Mouse (Mus musculus): ENCODE data around the gene 2700081O15Rik.
A peak's percentile ranks its signal among the peaks of the same experiment; 100 is the strongest.

2700081O15Rik gene

DNA sequence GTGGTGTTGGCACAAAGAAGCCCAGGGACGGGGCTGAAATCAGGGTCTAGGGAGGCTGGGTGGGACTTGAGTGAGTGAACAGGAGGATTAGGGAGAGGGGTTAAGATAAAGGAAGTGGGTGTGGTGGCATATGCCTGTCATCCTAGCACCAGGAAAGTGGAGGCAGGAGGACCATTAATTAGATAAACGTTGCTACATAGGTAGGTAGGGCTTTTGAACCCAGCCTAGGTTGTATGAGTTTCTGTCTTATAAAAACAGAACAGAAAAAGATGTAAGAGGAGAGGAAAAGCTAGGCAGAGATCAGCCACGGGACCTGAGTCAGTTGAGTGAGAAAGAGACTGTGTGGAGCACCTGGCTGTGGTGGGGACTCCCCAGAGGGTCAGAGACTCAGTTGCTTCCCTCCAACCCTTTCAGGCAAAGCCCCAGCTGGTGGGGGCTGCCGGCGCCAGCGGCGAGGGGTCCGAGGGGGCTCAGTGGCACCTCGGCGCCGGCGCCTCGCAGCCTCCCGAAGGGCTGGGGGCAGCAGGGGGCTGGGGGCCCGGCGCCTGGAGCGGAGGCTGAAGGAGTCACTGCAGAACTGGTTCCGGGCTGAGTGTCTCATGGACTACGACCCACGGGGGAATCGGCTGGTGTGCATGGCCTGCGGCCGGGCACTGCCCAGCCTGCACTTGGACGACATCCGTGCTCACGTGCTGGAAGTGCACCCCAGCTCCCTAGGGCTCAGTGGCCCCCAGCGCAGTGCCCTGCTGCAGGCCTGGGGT lies 3.6 kb downstream of the 2700081O15Rik start:
- DNase-seq (ENCODE audit: low spot score), result no peak

DNA sequence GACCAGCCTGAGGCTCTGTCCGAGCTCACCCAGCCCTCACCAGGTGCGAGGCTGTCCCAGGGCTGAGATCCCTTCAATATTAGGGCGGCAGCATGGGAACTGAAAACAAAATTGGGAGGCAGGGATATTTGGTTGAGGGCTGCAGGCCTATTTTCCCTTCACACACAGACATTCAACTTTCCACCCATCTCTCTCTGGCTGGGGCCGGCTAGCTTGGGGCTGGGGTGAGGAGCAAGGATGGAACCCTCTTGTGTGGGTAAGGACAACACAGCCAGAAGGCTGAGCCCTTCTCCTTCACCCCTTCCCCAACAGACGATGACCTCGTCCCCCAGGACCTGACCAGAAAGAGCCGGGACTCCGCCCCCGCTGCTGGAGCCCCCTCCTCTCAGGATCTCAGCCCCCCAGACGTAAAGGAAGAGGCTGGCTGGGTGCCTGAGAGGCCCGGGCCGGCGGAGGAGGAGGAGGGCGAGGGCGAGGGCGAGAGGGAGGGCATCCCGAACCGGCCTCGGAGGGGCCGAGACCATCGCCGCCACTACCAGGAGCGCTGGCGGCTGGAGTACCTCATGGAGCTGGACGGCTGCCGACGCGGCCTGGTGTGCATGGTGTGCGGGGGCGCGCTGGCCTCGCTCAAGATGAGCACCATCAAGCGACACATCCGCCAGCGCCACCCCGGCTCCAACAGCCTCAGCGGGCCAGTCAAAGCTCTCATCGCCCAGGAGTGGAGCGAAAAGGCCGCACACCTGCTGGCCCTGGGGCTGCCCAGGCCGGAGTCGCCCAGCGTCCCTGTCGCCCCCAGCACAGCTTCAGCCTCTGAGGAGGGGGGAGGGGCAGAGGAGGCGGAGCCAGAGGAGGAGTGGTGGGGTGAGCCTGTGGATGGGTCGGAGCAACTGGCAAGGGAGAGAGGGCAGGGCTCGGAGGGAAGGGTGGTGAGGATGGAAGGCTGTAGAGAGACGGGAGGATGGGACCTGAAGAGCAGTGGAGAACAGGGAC lies 4.5 kb downstream of the 2700081O15Rik start:
- DNase-seq (ENCODE audit: low spot score), result no peak

DNA sequence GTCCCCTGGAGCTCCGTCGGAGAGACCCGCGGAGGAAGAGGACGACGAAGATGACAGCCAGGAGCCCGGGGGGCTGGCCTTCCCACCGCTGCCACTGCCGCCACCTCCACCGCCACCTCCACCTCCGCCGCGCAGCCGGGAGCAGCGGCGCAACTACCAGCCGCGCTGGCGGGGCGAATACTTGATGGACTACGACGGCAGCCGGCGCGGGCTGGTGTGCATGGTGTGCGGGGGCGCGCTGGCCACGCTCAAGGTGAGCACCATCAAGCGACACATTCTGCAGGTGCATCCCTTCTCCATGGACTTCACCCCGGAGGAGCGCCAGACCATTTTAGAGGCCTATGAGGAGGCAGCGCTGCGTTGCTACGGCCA lies 5.2 kb downstream of the 2700081O15Rik start:
- no peak for DNase-seq (ENCODE audit: low spot score)

DNA sequence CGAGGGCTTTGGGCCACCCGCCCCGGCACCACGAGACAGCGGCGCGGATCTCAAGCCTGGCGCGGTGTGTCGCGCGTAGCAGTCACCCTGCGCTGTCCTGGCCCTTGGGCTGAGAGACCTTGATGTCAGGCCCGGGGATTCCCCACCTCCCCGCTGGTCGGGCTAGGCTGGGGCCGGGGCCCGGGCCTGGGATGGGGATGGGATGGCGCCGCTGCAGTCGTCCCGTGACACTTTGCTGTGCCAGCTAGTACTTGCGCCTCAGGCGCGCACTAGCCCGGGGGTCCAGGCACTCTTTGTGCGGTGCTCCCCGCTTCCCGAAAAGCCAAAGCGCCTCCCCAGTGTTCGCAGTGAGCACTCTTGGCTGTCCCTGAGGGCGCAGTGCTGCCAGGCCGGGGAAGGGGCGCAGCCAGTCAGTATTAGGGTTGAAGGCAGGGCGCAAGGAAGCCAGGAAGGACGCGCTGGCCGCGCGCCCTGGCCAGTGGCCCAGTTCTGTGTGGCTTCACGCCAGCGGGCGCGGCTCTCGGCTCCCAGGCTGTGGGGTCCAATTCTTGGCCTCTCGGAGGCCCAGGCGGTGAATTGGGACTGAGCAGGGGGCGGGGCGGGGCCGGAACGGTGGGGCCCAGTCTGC lies 5.7 kb downstream of the 2700081O15Rik start:
- peak; percentile 82 for DNase-seq (ENCODE audit: low spot score)

DNA sequence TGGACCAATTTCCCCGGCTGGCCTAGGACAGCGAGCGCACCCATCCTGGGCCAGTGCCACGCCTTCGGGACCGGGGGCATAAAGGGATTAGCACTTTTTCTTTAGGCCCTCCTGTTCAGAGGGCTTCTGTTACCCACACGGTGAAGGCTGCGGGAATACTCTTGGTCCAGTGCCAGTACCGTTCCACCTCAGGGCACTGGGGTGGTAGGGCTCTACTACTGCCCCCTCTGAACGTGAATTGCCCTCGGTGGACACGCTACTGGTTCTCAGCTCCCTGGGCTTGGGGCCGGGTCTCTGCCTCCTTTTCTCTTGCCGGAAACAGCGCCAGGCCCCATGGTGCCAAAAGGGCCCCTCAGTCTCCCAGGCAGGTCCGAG lies 6.2 kb downstream of the 2700081O15Rik start:
- DNase-seq (ENCODE audit: low spot score), result no peak

DNA sequence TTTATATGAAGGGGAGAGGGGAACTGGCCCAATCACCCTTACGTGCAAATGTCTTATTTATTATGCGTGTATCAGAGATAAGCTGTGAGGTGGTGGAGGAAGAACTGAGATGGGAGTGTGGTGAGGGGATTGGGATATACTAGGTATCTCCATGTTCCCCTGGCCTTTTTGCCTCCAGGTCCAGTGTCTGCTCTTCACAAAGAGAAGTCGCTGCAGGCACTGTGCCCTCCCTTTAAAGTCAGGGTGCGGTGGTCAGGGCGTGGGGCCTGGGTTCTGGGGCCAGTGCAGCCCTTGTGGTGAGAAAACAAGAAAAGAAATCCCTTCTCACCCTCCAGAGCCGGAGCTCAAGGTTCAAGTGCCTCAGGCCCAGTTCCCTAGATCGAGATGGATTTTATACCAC lies 6.7 kb downstream of the 2700081O15Rik start:
- no peak for DNase-seq (ENCODE audit: low spot score)

DNA sequence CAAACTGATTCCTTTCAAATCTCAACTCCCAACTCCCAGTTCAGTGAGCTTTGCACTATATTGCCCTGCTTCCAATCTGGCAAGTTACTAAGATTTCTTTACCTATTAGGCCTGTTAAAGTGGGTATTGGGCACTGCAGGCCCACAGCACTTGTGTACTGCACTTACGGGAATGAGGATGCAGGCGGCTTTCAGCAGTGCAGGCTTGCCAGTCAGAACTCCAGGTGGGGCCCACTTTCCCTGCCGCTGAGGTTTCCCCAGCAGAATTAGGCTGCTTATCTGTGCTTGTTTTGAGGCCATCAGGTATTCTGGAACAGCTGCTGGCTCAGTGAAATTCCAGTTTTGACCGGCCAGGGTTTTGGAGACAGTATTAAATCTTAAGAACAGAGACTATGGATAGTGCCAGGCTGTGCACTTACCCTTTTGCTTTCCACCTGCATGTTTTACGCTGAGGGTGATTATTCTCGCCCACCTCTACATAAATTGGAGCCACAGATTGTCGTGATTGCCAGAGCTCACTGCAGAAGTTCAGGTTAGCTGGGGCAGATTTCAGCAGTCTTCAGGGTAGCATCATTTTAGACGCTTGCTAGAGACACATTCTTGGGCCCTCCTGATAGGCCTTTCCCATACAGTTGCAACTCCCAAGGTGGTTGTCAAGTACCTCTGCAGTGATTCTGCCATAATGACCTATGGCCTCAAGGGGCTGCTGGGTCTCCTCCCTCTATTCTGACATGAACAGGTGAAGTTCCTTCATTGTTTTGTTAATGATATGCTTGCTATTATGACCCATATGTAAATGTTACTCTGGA lies 7.4 kb downstream of the 2700081O15Rik start:
- no peak for DNase-seq (ENCODE audit: low spot score)

DNA sequence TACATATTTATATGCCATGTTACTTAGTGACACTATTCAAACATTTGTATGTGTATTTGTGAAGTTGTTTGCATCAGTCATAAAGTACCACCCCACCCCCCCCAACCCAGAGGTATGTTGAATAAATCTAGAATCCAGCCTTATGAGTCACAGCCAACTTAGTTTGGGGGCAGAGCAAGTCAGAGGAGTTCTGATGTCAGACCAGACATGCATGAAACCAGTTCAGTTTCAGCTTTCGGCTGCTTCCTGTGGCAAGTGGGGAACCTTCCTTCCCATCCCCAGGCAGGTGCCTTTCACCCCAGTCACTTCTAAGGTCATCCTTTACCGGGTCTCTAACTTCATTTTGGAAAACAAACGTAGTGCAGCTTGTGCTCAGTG lies 8.0 kb downstream of the 2700081O15Rik start:
- DNase-seq (ENCODE audit: low spot score), result no peak

DNA sequence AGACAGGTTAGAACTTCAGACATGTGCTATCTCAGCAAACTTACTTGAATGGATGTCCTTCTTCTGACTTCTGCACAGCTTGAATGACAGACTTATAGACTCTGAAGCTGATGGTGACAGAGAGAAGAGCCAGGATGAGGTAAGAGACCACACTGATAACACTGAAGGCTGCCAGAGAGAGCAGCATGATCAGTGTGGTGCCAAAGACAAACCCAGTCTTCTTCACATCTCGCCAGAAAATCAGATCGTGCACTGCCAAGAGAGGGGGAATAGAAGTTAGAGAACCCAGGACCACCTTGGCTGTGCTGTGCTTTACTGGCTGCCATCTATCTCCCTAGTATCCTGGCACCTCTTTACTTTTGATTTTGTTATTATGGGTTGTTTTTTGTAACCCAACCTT lies 17.5 kb downstream of the 2700081O15Rik start:
- DNase-seq (ENCODE audit: low spot score), result no peak

DNA sequence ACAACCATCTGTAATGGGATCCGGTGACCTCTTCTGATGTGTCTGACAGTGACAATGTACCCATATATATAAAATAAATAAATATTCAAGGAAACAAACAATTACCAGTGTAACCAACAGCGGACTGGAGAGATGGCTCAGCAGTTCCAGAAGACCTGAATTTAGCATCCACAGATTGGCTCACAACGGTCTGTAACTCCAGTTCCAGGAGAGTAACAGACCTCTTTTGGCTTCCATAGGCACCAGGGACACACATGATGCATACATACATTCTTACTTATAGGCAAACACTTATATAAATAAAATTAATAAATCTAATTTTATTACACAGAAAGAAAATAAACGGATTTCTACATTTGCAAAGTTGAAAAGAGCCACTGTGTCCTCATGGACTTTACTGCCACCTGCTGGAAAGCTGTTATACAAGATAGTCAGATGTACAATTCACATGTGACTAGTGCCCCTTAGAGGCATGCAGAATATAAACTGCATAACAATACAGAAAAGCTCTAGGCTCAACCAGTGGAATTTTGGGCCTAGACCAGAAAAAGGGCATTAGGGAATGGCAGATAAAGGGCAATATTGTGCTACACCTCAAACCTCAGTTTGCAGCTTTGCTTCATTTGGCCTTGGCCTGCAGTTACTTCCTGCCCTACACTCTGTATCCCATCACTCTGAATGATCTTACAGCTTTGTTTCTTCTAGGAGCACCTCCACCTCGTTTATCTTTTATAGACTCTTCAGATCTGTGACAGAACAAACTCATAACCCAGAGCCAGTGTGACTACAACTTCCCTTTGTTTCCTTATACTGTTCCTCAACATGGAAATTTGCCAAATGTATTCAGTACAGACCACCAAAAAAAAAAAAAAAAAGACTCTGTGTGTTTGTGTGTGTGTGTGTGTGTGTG lies 18.9 kb downstream of the 2700081O15Rik start:
- DNase-seq (ENCODE audit: low spot score), result peak; percentile 84

DNA sequence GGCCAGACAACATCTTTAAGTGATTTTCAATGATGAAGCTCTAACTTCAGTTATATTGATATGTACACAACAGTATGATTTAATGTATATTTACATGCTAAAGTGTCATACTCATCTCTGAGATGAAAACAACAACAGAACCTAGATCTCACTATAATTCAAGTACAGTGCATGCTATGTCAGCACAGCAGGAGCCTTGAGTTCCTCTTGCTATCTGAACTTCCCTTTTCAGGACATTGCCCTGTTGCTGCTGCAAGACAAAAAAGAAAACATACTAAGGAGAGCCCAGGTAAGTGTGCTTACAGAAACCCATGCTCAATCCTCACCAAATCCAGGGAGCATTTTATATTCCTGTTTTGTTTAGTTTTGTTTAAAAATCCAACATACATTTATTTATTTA lies 20.9 kb downstream of the 2700081O15Rik start:
- no peak for DNase-seq (ENCODE audit: low spot score)

DNA sequence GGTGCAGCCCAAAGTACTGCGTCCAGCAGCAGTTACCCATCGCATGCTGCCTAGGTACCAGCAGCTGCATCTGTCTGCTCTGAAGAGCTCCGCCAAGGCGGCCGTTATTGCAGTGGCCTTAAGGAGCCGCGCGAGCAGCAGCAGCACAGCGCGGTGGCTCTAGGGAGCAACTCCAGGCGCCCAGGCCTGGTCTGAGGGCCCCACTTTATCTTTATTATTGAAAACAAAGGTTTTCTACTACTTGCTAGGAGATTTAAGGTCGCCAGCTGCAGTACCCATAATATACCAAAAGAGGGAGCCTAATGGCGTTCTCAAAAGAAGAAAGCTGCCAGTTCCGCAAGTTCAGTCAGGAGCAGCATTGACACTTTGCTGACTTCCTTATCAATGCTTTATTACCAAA lies 24.1 kb downstream of the 2700081O15Rik start:
- peak; percentile 66 for DNase-seq (ENCODE audit: low spot score)

DNA sequence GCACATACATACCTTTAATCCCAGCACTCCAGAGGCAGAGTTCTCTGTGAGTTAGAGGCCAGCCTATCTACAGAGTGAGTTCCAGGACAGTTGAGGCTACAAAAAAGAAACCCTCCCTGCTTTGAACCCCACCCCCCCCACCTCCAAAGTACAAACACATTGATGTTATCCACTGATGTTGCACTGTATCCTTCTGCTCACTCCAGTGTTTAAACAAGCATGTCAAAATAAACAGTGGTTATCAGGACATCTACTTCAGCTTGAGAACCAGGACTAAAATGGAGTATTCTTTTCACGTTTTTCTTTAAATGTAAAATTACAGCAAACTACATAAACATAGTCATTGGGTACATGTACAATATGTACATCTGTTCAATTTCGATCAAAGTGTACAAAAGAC lies 27.7 kb downstream of the 2700081O15Rik start:
- no peak for DNase-seq (ENCODE audit: low spot score)

DNA sequence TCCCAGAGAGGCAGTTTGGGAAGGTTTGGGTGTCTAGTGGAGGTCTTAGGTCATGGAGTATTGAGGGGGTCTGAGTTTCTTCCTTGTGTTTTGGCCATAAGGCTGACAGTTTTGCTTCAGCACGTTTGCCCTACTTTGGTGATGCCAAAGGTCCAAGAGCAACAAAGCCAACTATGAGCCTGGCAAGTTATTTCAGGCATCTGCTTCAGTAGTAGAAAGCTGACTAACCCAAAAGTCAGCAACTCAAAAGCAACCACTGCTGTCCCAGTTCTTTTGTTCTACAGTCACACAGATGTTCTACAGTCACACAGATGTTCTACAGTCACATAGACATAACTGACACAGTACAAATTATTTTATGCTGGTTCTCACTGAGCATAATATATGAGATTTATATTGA lies 28.2 kb downstream of the 2700081O15Rik start:
- no peak for DNase-seq (ENCODE audit: low spot score)

DNA sequence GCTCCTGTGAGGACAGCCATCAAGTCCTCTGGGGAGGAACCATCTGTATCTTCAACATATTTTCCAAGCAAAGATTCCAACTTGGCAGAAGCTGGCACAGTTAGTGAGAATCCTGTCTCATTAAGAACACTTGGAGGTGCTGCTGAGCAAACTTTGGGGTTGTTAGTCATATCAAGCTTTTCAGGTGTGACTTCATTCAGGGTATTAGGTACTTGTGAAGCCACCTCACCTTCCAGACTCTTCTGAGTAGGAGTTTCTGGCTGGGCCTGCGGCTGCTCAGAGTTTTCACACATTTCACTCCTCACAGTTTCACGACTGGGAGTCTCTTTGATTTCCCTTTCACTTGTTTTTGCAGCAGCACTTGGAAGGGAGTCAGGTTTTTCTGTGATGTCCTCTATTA lies 39.4 kb downstream of the 2700081O15Rik start:
- DNase-seq (ENCODE audit: low spot score), result no peak

DNA sequence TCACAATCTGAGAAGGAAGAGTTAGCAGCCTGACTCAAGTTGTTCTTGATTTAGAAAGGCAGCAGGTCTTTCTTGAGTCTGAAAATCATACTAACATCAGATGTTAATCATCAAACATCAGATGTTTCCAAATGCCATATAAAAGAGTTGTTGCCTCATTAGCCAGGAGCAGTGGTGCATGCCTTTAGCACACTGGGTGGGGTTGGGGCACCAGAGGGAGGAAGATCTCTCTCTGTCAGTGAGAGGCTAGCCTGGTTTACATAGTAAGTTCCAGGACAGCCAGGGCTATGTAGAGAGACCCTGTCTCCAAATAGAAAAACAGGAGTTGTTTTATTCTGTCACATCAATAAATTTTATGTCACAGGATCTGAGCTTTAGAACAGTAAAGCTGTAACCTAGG lies 41.5 kb downstream of the 2700081O15Rik start:
- DNase-seq (ENCODE audit: low spot score), result no peak

DNA sequence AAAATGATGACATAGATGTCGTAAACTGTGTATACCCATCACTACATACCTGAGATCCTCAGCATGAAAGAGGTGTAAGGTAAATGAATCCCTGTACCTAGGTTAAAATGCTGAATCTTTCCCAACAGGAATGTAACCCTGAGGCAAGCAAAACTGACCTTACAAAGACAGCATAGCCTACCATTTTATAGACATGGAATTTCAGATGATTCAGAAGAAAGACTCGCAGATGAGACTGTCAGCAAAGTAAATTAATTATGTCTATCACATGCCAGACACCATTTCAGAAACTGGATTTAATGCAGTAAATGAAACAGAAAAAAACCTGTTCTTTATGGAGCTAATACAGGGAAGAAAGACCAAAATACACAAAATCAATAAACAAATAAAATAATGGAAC lies 41.9 kb downstream of the 2700081O15Rik start:
- no peak for DNase-seq (ENCODE audit: low spot score)

DNA sequence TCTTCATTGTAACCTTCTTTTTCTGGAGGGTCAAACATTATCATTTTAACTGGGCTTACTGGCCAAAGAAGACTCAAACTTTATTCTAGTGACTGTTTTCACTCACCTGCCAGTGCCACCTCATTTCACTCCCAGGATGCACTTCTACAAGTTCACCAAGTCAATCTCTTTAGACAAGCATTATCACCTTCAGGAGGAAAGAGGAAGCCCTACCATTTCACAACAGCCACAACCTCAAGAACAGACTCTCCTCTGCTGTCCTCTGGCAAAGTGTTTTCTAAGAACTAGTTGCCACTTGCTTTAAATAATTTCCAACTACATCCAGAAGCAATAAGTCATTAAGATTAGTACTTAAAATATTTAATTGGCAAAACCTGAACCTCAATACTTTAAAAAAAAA lies 50.5 kb downstream of the 2700081O15Rik start:
- no peak for DNase-seq (ENCODE audit: low spot score)

DNA sequence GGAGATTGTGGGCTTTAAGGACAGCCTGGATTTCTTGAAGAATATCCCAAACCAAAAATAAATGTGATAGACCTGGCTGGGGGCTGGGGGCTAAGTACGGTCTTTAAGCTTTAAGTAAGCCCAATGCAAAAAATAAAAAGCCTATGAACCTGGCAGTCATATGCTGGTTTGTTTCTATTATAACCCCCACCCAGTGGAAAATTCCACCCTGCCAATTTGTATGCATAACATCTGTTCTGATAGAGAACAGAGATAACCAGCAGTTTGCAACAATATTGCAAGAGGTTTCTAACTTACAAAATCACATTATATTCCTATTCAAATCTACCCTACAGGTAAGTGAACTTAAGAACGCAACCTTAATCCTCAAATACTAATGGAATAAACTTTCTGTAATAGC lies 53.2 kb downstream of the 2700081O15Rik start:
- DNase-seq (ENCODE audit: low spot score), result no peak

Data from lung, postnatal 25 days (tissue).